Mouse (Mus musculus) c-Kit-positive CD71-positive TER-119-negative erythroid progenitor cells, embryonic 14.5 days (primary cell): ENCODE data around the gene Spint2.

Experiments used
- DNase-seq: peaks from one replicate; pipeline ENCODE4 v3.0.0-alpha.2; 2013; ENCODE audit warnings: low read depth

The Spint2 gene

GRCm38 (mm10) chr7:29281201-29282073 is at the start of gene Spint2:
TSS of gene Spint2 (minus strand) at chr7:29281912.
- DNase-seq, result no peak

DNA sequence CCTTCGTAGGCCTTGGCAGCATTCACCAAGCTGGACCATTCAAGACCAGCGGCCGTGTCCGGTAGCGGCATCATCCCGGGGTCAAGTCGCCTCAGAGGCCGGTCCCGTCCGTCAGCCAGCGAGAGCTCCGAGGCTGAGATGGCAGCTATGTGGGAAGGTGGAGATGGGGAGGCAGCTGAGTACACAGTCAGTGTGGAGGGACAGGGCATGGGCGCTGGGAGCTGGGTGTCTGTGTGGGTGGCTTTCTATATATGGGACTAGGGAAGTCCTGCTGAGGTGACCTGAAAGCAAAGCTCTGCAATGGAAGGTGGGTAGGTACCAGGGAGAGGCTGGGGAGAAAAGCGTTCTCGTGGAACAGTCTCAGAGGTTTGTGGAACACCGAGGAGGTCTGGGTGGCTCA is 47.3 kb upstream of the Spint2 start:
- DNase-seq, result no peak

DNA sequence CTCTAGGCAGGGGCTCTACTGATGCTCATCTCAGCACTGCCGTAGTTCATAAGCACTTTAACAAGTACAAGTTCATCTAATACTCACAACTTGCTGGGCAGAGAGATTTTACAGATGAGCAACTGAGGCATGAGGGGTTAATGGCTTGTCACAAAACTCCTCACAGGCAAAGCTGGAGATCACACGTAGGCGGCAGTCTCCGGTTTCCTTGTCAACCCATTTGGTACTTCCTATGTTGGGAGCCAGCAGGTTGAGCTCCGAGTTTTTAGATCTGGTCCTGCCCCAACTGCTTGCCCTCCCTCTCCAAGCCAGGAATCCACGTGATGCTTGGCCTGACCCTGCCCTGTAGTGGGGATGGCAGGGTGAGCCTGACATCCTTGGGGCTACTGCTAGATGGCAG is 45.4 kb upstream of the Spint2 start:
- DNase-seq, result no peak

- no peak for DNase-seq
Observed at GRCm38 (mm10) chr7:29319337-29320307, 37.9 kb upstream of the Spint2 start.

- peak; percentile 64 for DNase-seq
Observed at GRCm38 (mm10) chr7:29318115-29318911, 36.6 kb upstream of the Spint2 start.

DNA sequence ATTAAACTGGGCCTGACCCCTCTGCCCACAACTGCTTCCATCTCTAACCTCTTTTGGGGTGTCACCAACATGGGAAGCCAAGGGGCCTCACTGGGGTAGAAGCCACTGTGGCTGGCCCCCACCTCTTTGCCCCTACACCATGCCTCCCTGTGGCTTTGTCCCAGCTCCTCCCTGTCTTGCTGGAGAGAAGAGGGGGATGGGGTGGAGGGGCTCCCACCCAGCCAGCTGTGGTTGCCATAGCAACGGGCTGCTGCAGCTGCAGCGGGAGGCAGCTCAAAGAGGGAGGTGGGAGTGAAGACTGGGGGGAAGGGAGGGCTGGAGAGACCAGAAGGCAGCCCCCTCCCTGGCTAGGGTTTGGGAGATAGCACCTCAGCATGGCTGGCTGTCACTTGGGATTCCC is 35.8 kb upstream of the Spint2 start:
- DNase-seq, result no peak

DNA sequence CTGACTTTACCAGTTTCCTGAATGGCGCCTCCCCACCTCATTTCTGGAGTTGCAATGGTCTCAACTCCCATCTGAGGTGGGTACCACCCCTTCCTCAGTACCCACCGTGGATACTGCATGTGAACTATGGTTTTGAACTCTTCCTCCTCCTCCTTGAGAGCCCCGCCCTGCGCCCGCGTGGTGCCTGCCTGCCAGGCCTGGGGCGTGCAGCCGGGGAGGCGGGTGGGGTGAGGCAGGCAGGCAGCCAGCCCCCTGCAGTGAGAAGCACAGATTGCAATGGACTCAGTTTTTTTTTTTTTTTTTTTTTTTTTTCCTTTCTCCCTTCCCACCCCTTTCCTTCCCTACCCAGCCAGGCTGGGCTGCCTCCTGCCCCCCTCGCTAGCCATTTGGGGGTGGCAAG is 35.3 kb upstream of the Spint2 start:
- no peak for DNase-seq

DNA sequence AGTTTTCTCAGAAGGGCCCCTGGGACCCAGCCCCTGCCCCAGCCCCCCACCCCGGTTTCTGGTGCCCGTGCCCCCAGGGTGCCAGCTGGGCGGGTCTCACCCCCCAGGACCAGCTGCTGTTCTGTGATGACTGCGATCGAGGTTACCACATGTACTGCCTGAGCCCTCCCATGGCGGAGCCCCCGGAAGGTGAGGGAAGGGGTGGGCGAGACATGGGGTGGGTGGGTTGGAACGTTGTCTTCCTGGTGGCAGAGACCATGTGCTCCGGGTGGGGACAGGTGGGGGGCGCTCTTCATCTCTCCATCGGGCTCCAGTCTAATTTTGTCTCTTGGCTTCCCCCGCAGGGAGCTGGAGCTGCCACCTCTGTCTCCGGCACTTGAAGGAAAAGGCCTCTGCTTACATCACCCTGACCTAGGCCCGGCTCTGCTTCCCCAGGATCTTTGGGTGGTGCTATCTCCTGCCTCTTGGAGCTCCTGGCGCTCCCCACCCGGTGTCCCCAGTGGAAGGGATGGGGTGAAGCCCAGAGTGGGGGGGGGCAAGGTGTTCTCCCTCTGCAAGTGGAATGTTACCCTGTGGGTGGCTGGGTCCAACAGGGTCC is 34.5 kb upstream of the Spint2 start:
- no peak for DNase-seq

GRCm38 (mm10) chr7:29314844-29315628 is 33.3 kb upstream of the Spint2 start:
- no peak for DNase-seq

DNA sequence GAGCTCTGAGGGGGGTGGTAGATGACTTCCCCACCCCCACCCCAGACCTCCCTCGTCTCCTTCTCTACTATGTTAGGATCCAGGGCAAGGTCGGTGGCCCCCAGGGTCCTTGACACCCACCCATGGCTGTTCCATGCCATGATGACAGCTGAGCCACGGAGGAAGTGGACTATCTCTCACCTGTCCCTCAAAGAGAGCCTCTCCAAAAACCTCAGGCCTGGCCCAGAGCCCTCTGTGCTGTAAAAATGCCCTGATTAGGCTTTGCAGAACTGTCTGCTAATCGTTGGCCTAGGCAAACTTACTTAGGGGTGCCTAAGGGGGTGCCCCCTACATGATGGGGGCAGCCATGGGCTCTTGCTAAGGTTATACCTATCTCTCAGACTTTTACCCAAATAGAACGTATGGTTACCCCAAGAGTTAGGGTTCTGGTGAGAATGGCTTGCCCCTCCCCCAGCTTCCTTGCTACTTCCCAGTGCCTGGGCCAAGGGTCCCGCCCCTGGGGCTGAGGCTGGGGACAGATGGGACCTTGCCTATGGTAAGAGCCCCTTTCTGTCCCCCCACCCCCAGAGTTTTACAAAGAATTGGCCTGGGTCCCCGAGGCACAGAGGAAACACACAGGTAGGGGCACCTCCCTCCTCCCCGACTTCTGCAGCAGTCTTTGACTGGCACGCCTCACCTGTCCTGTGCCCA is 32.0 kb upstream of the Spint2 start:
- no peak for DNase-seq

DNA sequence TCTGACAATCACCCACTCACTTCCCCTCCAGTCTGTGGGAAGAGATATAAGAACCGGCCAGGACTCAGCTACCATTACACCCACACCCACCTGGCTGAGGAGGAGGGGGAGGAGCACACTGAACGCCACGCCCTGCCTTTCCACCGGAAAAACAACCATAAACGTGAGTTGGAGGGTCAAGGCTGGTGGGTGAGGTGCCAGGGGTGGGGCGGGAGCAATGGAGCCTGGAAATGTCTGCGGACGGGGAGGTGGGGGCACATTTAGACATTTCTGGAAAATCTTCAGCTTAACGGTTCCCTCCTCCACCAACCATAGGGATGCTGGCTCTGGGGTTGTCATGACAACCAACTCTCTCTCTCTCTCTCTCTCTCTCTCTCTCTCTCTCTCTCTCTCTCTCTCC is 31.3 kb upstream of the Spint2 start:
- no peak for DNase-seq

DNA sequence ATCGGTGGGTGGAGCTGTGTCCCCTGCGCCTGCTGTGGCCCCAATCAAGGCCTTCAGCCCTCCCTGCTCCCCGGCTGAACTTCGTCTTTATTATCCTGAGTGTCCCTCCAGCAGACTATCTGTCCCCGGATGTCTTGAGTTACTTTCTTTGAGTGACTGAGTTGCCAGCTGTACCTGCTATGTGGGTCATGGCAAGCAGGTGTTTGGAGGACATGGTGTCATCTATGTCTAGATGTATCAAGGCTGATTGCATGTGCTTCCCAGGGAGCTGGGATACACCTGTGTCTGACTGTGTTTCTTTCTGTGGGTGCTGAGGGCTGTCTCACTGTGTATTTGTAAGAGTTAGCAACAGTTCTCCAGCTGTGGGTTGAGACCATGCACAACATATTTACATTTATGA is 28.0 kb upstream of the Spint2 start:
- DNase-seq, result no peak

DNA sequence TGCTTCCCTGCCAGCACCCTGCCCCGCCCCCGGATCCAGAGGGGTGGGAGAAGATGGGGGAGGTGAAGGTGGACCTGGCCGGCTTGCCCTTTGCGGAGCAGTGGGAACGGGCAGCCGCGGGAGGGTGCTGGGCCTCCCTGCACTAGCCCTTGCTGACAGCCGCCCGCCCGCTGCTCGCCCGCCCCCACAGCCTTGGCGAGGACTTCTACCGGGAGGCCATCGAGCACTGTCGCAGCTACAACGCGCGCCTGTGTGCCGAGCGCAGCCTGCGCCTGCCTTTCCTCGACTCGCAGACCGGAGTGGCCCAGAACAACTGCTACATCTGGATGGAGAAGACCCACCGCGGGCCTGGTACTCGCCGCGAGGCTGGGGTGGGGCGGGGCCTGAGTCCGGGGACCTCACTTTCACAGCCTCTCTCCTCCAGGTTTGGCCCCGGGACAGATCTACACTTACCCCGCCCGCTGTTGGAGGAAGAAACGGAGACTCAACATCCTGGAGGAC is 27.6 kb upstream of the Spint2 start:
- DNase-seq, result no peak

DNA sequence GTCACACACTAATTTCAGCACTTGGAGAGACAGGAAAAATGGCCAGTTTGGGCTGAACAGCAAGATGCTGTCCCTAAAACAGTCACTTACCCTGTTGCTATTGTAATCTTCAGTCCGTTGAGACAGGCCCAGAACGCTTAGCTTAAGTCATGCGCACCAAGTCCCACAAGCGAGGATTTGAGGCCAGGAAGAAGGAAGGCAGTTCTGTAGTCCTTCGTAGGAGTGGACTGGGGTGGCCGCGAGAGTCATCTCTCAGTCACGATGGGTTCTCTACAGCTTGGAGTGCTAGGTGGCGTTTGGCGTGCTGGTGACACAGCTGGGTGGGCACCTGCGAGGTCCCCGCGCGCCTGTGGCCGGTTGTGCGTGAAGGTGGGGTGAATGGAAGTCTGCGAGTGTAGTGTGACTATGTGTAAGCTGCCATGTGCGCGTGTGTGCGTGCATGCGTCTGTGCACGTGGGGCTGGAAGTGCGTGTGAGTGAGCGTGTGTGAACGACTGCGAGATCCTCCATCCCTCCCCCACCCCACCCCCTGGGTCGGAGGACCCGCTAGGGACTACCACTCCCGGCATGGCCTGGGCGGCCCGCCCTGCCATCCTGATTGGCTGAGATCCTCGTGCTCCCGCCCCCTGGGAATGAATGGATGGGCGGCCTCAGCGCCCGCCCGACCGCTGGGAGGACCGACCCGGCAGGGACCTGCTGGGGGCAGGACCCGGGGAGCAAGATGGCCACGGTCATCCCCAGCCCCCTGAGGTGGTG is 25.8 kb upstream of the Spint2 start:
- peak; percentile 84 for DNase-seq

- peak; percentile 72 for DNase-seq
Observed at GRCm38 (mm10) chr7:29306619-29307018, 24.9 kb upstream of the Spint2 start.

GRCm38 (mm10) chr7:29306108-29306507 is 24.4 kb upstream of the Spint2 start:
- no peak for DNase-seq

DNA sequence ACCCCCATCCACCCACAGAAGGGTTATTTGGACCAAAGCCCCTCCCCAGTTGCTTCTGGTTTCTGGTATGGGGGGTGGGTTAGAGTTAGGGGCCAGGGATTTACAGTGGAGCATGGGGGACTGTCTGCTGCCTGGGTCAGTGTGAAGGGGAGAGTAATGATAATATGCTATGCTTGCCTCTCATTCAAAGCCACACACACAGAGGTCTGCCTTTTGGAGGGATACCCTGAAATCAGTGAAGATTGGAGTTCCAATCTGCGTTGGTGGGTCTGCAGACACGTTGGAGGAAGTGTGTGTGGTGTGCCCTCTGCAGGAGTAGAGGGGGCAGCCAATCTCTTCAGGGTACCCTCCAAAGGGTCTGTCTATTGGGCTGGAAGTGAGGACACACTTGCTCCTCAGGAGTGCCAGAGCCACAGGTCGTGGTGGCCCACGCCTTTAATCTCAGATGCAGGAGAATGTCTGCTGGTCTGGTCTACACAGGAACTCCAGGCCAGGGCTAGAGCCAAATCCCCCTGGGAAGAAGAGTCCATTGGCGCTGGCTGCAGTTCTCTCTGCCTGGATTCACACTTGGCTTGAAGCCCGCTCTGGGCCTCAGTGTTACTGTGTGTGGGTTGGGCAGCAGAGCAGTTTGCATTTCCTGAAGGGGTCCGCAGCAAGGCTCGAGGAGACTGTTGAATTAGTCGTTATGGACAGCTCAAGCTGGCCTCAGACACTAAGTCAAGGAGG is 23.7 kb upstream of the Spint2 start:
- DNase-seq, result no peak

DNA sequence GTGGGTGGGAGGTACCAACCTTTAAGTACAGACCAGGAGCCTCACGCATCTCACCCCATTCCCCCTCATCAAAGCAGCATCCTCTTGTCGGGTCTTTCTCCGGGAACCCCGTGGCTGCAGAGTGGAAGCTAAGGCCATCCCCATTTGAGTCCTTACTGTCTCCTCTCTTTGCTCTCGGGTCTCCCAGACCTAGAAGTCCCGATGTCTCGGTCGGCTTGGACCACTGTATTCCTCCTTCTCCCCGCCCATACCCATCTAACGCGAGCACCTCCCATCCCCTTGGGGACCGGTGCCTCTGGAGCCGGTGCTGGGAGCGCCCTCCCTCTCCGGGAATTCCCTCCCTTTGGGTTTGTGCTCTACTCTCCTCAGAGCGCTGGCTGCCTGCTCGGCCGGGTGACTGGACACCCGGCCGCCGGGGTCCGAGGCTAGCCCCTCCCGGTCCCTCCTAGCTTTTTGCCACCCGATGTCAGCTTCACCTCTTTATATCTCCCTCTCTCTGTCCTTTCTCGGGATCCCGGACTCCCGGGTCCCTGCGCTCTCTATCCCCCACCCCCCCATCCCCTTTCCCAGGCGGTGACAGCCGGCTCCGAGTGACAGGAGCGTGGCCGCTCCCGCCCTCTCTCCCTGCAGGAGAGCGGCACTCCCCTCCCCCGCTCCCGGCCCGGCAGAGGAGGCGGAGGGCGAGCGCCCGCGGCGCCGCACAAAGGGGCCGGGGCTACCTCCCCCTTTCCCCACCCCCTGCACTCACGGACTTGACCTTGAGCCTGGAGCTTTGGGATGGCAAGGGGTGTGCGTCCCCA is 23.0 kb upstream of the Spint2 start:
- no peak for DNase-seq
